Mouse (Mus musculus) liver, adult 2 months (tissue): Measurements from ENCODE around the gene Serpinb6a. TPM values are rescaled to one million over a fixed set of nuclear protein-coding genes. Genes with fewer than 3 reads are reported as not detected.

Experiments
- DNase-seq: peaks from one replicate; pipeline ENCODE4 v3.0.0-alpha.2; 2011; ENCODE audit warnings: low read depth, low spot score; ENCODE audit errors: extremely low read depth
- H3K27ac ChIP-seq: fragments of 200-500 bp; replicated peaks from 2 replicates; pipeline ENCODE4 v1.5.1; 2012; ENCODE audit warnings: low read depth, mild to moderate bottlenecking, control low read depth, inconsistent platforms, low read length; ENCODE audit not compliant: insufficient read depth
- H3K27me3 ChIP-seq: fragments of 200-500 bp; 2 replicates; pipeline ENCODE4 v1.6.1; 2012; ENCODE audit warnings: mild to moderate bottlenecking, moderate library complexity, low read length, inconsistent platforms; ENCODE audit not compliant: control insufficient read depth, insufficient read depth
- H3K36me3 ChIP-seq: fragments of 200-500 bp; 2 replicates; pipeline ENCODE4 v1.6.1; 2012; ENCODE audit warnings: low read length, inconsistent platforms; ENCODE audit not compliant: control insufficient read depth, insufficient read depth
- H3K4me1 ChIP-seq: fragments of 200-500 bp; 2 replicates; pipeline ENCODE4 v1.6.1; 2011; ENCODE audit warnings: low read length; ENCODE audit not compliant: control insufficient read depth, insufficient read depth
- H3K4me3 ChIP-seq: fragments of 200-500 bp; 2 replicates; pipeline ENCODE4 v1.5.1; 2011; ENCODE audit warnings: low read depth, mild to moderate bottlenecking, control low read depth, low read length, moderate library complexity; ENCODE audit not compliant: insufficient read depth
- H3K79me2 ChIP-seq: fragments of 200-500 bp; 2 replicates; pipeline ENCODE4 v1.6.1; 2012; ENCODE audit warnings: inconsistent platforms, mild to moderate bottlenecking, low read length, moderate library complexity; ENCODE audit not compliant: control insufficient read depth, insufficient read depth
- H3K9ac ChIP-seq: fragments of 200-500 bp; 2 replicates; pipeline ENCODE4 v1.6.1; 2012; ENCODE audit warnings: low read depth, mild to moderate bottlenecking, control low read depth, inconsistent platforms, low read length
- CTCF ChIP-seq: fragments of 200-500 bp; IDR thresholded peaks from 2 replicates; pipeline ENCODE4 v1.5.1; 2011; ENCODE audit warnings: low read depth, low read length, control low read depth
- POLR2A ChIP-seq: fragments of 200-500 bp; IDR thresholded peaks from 2 replicates; pipeline ENCODE4 v1.6.1; 2011; ENCODE audit warnings: low read length, control low read depth; ENCODE audit not compliant: insufficient read depth; ENCODE audit errors: extremely low read depth
- WGBS: fragments of 180-500 bp; shearing (Covaris S2); methylation state at CpG from one replicate; pipeline ENCODE4 v1.1.7; 2018; 5-methylcytosine and 5-hydroxymethylcytosine counted together
- polyA plus RNA-seq: library from polyadenylated mRNA; depleted of rRNA; stranded (reverse); fragments of >200 nt; gene quantifications from 2 replicates; pipeline ENCODE4 v1.2.3, GENCODE M21; 2012
- total RNA-seq: library from RNA; depleted of rRNA; stranded (reverse); fragments of >200 nt; gene quantifications from 2 replicates; pipeline ENCODE4 v1.2.3, GENCODE M21; 2014

Serpinb6a gene
- total and polyA plus RNA-seq, 2 experiments, result 7.2 to 29.8 TPM

GRCm38 (mm10) chr13:33937151-33937550 is 65.4 kb downstream of the Serpinb6a start:
- WGBS, result 60% methylated on average over 5 of the region's 5 CpGs
- Histone ChIP-seq H3K4me3 (no peak overlapping the region), H3K27me3 (no peaks in the 10 kb centered on the region), H3K79me2 (no peaks in the 10 kb centered on the region; the same call in 1 of the 2 replicates), H3K27ac (no peak overlapping the region), H3K36me3 (no peaks in the 10 kb centered on the region), H3K4me1 (peaks cover 4% of the 10 kb centered on the region), H3K9ac (no peak overlapping the region)
- no peak for DNase-seq
- TF ChIP-seq POLR2A (no peak), CTCF (no peak)

- H3K4me1 ChIP-seq, result peaks cover 6% of the 10 kb centered on the region
- TF ChIP-seq CTCF (no peak), POLR2A (no peak)
- no peaks in the 10 kb centered on the region; the same call in 1 of the 2 replicates for H3K79me2 ChIP-seq
- no peaks in the 10 kb centered on the region for H3K27me3 ChIP-seq
- H3K4me3 ChIP-seq, result peak overlapping the region; percentile 92
- peak overlapping the region; percentile 42 for H3K27ac ChIP-seq
- DNase-seq, result no peak
- no peaks in the 10 kb centered on the region for H3K36me3 ChIP-seq
- peak overlapping the region; percentile 88 for H3K9ac ChIP-seq
- WGBS, result 3% methylated on average over 44 of the region's 44 CpGs
These were observed 67.0 kb downstream of the Serpinb6a start for GRCm38 (mm10) chr13:33935465-33936181.

- 66% methylated on average over 6 of the region's 6 CpGs for WGBS
- TF ChIP-seq CTCF (no peak), POLR2A (no peak)
- H3K27ac ChIP-seq, result no peak overlapping the region
- no peaks in the 10 kb centered on the region for H3K27me3 ChIP-seq
- H3K9ac ChIP-seq, result no peak overlapping the region
- peak overlapping the region; percentile 92 for H3K4me3 ChIP-seq
- H3K36me3 ChIP-seq, result no peaks in the 10 kb centered on the region; the same call in 1 of the 2 replicates
- no peak for DNase-seq
- H3K4me1 ChIP-seq, result peaks cover 6% of the 10 kb centered on the region
- H3K79me2 ChIP-seq, result no peaks in the 10 kb centered on the region; the same call in 1 of the 2 replicates
These were observed 67.9 kb downstream of the Serpinb6a start for GRCm38 (mm10) chr13:33934743-33935142.

- Histone ChIP-seq H3K9ac (no peak overlapping the region), H3K4me3 (no peak overlapping the region), H3K27me3 (no peaks in the 10 kb centered on the region), H3K36me3 (no peaks in the 10 kb centered on the region; the same call in none of the 2 replicates), H3K4me1 (peaks cover 6% of the 10 kb centered on the region), H3K79me2 (no peaks in the 10 kb centered on the region; the same call in 1 of the 2 replicates), H3K27ac (no peak overlapping the region)
- TF ChIP-seq POLR2A (no peak), CTCF (no peak)
- whole genome bisulfite sequencing, result 79% methylated on average over 3 of the region's 3 CpGs
- no peak for DNase-seq
These were observed 71.7 kb downstream of the Serpinb6a start for GRCm38 (mm10) chr13:33930912-33931311.

- TF ChIP-seq POLR2A (no peak), CTCF (no peak)
- Histone ChIP-seq H3K36me3 (no peaks in the 10 kb centered on the region; the same call in none of the 2 replicates), H3K79me2 (no peaks in the 10 kb centered on the region; the same call in 1 of the 2 replicates), H3K4me3 (no peak overlapping the region), H3K9ac (no peak overlapping the region), H3K27ac (no peak overlapping the region), H3K27me3 (no peaks in the 10 kb centered on the region), H3K4me1 (peaks cover 6% of the 10 kb centered on the region)
- 87% methylated on average over 2 of the region's 2 CpGs for WGBS
- no peak for DNase-seq
These were observed 72.3 kb downstream of the Serpinb6a start for GRCm38 (mm10) chr13:33930281-33930680.

- Histone ChIP-seq H3K79me2 (no peaks in the 10 kb centered on the region), H3K36me3 (peaks cover 10% of the 10 kb centered on the region), H3K4me1 (no peaks in the 10 kb centered on the region), H3K9ac (no peak overlapping the region), H3K27ac (no peak overlapping the region), H3K27me3 (no peaks in the 10 kb centered on the region), H3K4me3 (no peak overlapping the region)
- WGBS, result 67% methylated on average over 5 of the region's 5 CpGs
- DNase-seq, result no peak
- no peak for TF ChIP-seq POLR2A
- no peak for TF ChIP-seq CTCF
These were observed 80.9 kb downstream of the Serpinb6a start for GRCm38 (mm10) chr13:33921699-33922098.
